ENCODE assay signal across 8 mouse cellular contexts in the genomic region with DNA sequence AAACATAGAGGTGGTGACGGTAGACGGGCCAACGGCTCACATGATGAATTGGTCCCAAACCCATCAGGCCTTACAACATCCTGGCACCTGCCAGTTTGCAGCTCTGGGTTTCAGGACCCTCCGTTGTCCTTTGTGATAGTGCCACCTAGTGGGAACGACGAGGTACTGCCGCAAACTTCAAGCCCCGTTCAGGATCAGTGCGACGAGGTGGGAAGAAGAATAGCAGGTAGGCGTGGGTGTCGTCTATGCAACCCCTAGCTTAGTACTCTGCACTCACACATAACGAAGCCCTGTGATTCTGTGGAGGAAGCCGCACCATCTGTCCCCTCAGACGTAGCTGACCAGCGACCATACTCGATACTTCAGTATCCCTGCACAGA. TPM values are rescaled to one million over a fixed set of nuclear protein-coding genes. Genes with fewer than 3 reads are reported as not detected.
DNase-seq lines count a peak whose midpoint lies in the region; ATAC-seq and TF ChIP-seq lines count a peak whose summit lies in the region.

No protein-coding gene starts in this region.

- H3K4me3 ChIP-seq in cortical plate, adult 2 months (ENCODE audit: insufficient read depth, low read length), result peak overlapping the region; percentile 76
- peak overlapping the region; percentile 73 for H3K4me3 ChIP-seq in hindbrain, postnatal 0 days (ENCODE audit: low read length)
- peak overlapping the region; percentile 96 for H3K4me3 ChIP-seq in left cerebral cortex, adult 2 months
- peak overlapping the region; percentile 90 for H3K4me3 ChIP-seq in macrophage (ENCODE audit: inconsistent target)

- DNase-seq in gastrocnemius, adult 8-10 months (ENCODE audit: low spot score in 2 of 2), result peak; percentile 50 to 59
- DNase-seq in hindbrain, postnatal 0 days (ENCODE audit: low spot score), result peak; percentile 94
- DNase-seq in left cerebral cortex, adult 2 months (ENCODE audit: extremely low spot score in 1 of 2, low spot score in 2 of 2), result peak; percentile 81 to 82
- peak; percentile 78 for DNase-seq in retina, postnatal 7 days (ENCODE audit: low read depth, low spot score)
- DNase-seq in urinary bladder, adult 2 months (ENCODE audit: low spot score), result peak; percentile 51

- no peaks in the 10 kb centered on the region for H3K27me3 ChIP-seq in hindbrain, postnatal 0 days (ENCODE audit: insufficient read depth, low read length)

- H3K79me2 ChIP-seq in macrophage (ENCODE audit: inconsistent target), result peaks cover 57% of the 10 kb centered on the region

- H3K4me2 ChIP-seq in hindbrain, postnatal 0 days (ENCODE audit: low read depth, low read length), result peak overlapping the region; percentile 66

- peak; percentile 96 for TF ChIP-seq CTCF in cortical plate, adult 2 months (IDR thresholded peaks at IDR 0.05; ENCODE audit: extremely low read depth, insufficient read depth, low read length)
- TF ChIP-seq CTCF in hindbrain, postnatal 0 days (IDR thresholded peaks at IDR 0.05; ENCODE audit: low read depth), result peak; percentile 99
- peak; percentile 97 for TF ChIP-seq CTCF in left cerebral cortex, adult 2 months (IDR thresholded peaks at IDR 0.05)

- peaks cover 12% of the 10 kb centered on the region; the same call in 1 of the 2 replicates for H3K36me3 ChIP-seq in hindbrain, postnatal 0 days (ENCODE audit: insufficient read depth, low read length)
- H3K36me3 ChIP-seq in macrophage (ENCODE audit: inconsistent target), result peaks cover 26% of the 10 kb centered on the region

- intact Hi-C loops in left cerebral cortex, adult 2 months (cut with DNase I), result loop anchor here (2.0 to 10.0 kb wide), 5 partner anchors 42 to 314 kb away; a partner anchor contains a TSS

- under 1% methylated on average over 17 of the region's 17 CpGs for WGBS in hindbrain, postnatal 0 days
- WGBS in macrophage (ENCODE audit: missing documents), result under 1% methylated on average over 17 of the region's 17 CpGs

- no peaks in the 10 kb centered on the region for H3K9me3 ChIP-seq in hindbrain, postnatal 0 days (ENCODE audit: low read length)

- ATAC-seq in activated CD4-positive, CD25-positive, alpha-beta regulatory T cell, adult 4 months, result peak; percentile 51
- peak; percentile 61 for ATAC-seq in hindbrain, postnatal 0 days

- H3K4me1 ChIP-seq in cortical plate, adult 2 months (ENCODE audit: control insufficient read depth, insufficient read depth, low read length), result peaks cover 7% of the 10 kb centered on the region
- peaks cover 21% of the 10 kb centered on the region for H3K4me1 ChIP-seq in hindbrain, postnatal 0 days (ENCODE audit: insufficient read depth, low read length)

- peak overlapping the region; percentile 98 for H3K9ac ChIP-seq in hindbrain, postnatal 0 days (replicated peaks; ENCODE audit: low read length)

- peak overlapping the region; percentile 78 for H3K27ac ChIP-seq in cortical plate, adult 2 months (ENCODE audit: insufficient read depth, low read length)
- peak overlapping the region; percentile 96 for H3K27ac ChIP-seq in hindbrain, postnatal 0 days
- peak overlapping the region; percentile 81 for H3K27ac ChIP-seq in left cerebral cortex, adult 2 months
- peak overlapping the region; percentile 86 for H3K27ac ChIP-seq in macrophage

- no peak for TF ChIP-seq POLR2A in cortical plate, adult 2 months (IDR thresholded peaks at IDR 0.05; ENCODE audit: extremely low read depth, insufficient read depth, low read length)

RNA-seq across cellular contexts. Expression of a gene that starts 0.8 kb away (rescaled TPM):
- 10 to 100 TPM; 12.8 to 20.7 TPM for polyA plus RNA-seq in activated CD4-positive, CD25-positive, alpha-beta regulatory T cell, adult 4 months (2017; shearing (Covaris generic))
- 51.7 and 53.2 TPM in 2 replicates for polyA plus RNA-seq in cortical plate, adult 2 months (2012; rRNA removed)
- 10 to 100 TPM; 10.6 to 15.7 (median 12.3) TPM for total RNA-seq in gastrocnemius, adult 8-10 months (2022)
- 50.7 and 53.2 TPM in 2 replicates for total RNA-seq in hindbrain, postnatal 0 days (2014; rRNA removed)
- polyA plus RNA-seq in hindbrain, postnatal 0 days (2015; fragmentation: Nextera tagmentation; extraction: Ambion mirVana), result 9.2 and 9.5 TPM in 2 replicates
- 10 to 100 TPM; 83.9 to 90.7 TPM for total RNA-seq in left cerebral cortex, adult 2 months (2021)
- total RNA-seq in macrophage (2018; cell fraction: chromatin; rRNA removed), result 100 to 1,000 TPM in 10 of 26 experiments, 10 to 100 TPM in 16; 35.4 to 137 (median 77.0) TPM
- total RNA-seq in macrophage (2018; cell fraction: cytosol; rRNA removed), result 100 to 1,000 TPM in 20 of 26 experiments, 10 to 100 TPM in 6; 75.1 to 133 (median 110) TPM
- total RNA-seq in macrophage (2018; cell fraction: nucleus; rRNA removed), result 100 to 1,000 TPM in 7 of 26 experiments, 10 to 100 TPM in 19; 44.7 to 139 (median 80.3) TPM
- polyA plus RNA-seq in macrophage (2018), result 104 to 201 TPM (median 119 TPM) in 3 replicates
- 25.7 and 38.1 TPM in 2 replicates for polyA plus RNA-seq in urinary bladder, adult 2 months (2012; rRNA removed)

RNA-seq across cellular contexts. Expression of a gene that starts 8.1 kb away (rescaled TPM):
- polyA plus RNA-seq in activated CD4-positive, CD25-positive, alpha-beta regulatory T cell, adult 4 months (2017; shearing (Covaris generic)), result 1 to 10 TPM; 1.3 to 1.4 TPM
- 22.6 and 22.9 TPM in 2 replicates for polyA plus RNA-seq in cortical plate, adult 2 months (2012; rRNA removed)
- total RNA-seq in gastrocnemius, adult 8-10 months (2022), result under 1 TPM; 0.09 to 0.27 (median 0.15) TPM
- 40.3 and 45.6 TPM in 2 replicates for total RNA-seq in hindbrain, postnatal 0 days (2014; rRNA removed)
- 16.2 and 16.5 TPM in 2 replicates for polyA plus RNA-seq in hindbrain, postnatal 0 days (2015; fragmentation: Nextera tagmentation; extraction: Ambion mirVana)
- 10 to 100 TPM; 29.0 to 29.3 TPM for total RNA-seq in left cerebral cortex, adult 2 months (2021)
- 1 to 10 TPM in 13 of 26 experiments, under 1 TPM in 13; 0.29 to 1.7 (median 1.00) TPM for total RNA-seq in macrophage (2018; cell fraction: chromatin; rRNA removed)
- under 1 TPM; 0.14 to 0.55 (median 0.27) TPM for total RNA-seq in macrophage (2018; cell fraction: cytosol; rRNA removed)
- total RNA-seq in macrophage (2018; cell fraction: nucleus; rRNA removed), result 1 to 10 TPM in 10 of 26 experiments, under 1 TPM in 16; 0.15 to 1.4 (median 0.89) TPM
- polyA plus RNA-seq in macrophage (2018), result 0.20 to 0.30 TPM (median 0.26 TPM) in 3 replicates
- 1.1 and 1.3 TPM in 2 replicates for polyA plus RNA-seq in urinary bladder, adult 2 months (2012; rRNA removed)

RNA-seq across cellular contexts. Expression of a gene that starts 57.8 kb away (rescaled TPM):
- 10 to 100 TPM; 51.0 to 56.7 TPM for polyA plus RNA-seq in activated CD4-positive, CD25-positive, alpha-beta regulatory T cell, adult 4 months (2017; shearing (Covaris generic))
- 111 and 118 TPM in 2 replicates for polyA plus RNA-seq in cortical plate, adult 2 months (2012; rRNA removed)
- 1 to 10 TPM; 1.4 to 2.2 (median 1.8) TPM for total RNA-seq in gastrocnemius, adult 8-10 months (2022)
- 73.6 and 78.0 TPM in 2 replicates for total RNA-seq in hindbrain, postnatal 0 days (2014; rRNA removed)
- polyA plus RNA-seq in hindbrain, postnatal 0 days (2015; fragmentation: Nextera tagmentation; extraction: Ambion mirVana), result 17.3 and 17.9 TPM in 2 replicates
- total RNA-seq in left cerebral cortex, adult 2 months (2021), result 100 to 1,000 TPM; 140 to 151 TPM
- 100 to 1,000 TPM; 204 to 837 (median 528) TPM for total RNA-seq in macrophage (2018; cell fraction: chromatin; rRNA removed)
- total RNA-seq in macrophage (2018; cell fraction: cytosol; rRNA removed), result 100 to 1,000 TPM in 10 of 26 experiments, 10 to 100 TPM in 16; 44.7 to 165 (median 78.3) TPM
- total RNA-seq in macrophage (2018; cell fraction: nucleus; rRNA removed), result 100 to 1,000 TPM; 151 to 513 (median 289) TPM
- 44.2 to 86.6 TPM (median 45.0 TPM) in 3 replicates for polyA plus RNA-seq in macrophage (2018)
- polyA plus RNA-seq in urinary bladder, adult 2 months (2012; rRNA removed), result 27.4 and 28.8 TPM in 2 replicates

RNA-seq across cellular contexts. Expression of a gene that starts 58.6 kb away (rescaled TPM):
- 10 to 100 TPM in 1 of 2 experiments, 1 to 10 TPM in 1; 8.7 to 10.2 TPM for polyA plus RNA-seq in activated CD4-positive, CD25-positive, alpha-beta regulatory T cell, adult 4 months (2017; shearing (Covaris generic))
- polyA plus RNA-seq in cortical plate, adult 2 months (2012; rRNA removed), result 2.2 TPM in 2 replicates
- total RNA-seq in gastrocnemius, adult 8-10 months (2022), result 1 to 10 TPM; 2.8 to 3.8 (median 3.3) TPM
- 1.9 and 2.8 TPM in 2 replicates for total RNA-seq in hindbrain, postnatal 0 days (2014; rRNA removed)
- 0.98 and 1.1 TPM in 2 replicates for polyA plus RNA-seq in hindbrain, postnatal 0 days (2015; fragmentation: Nextera tagmentation; extraction: Ambion mirVana)
- 1 to 10 TPM; 3.1 to 3.7 TPM for total RNA-seq in left cerebral cortex, adult 2 months (2021)
- total RNA-seq in macrophage (2018; cell fraction: chromatin; rRNA removed), result not detected
- under 1 TPM in 8 of 26 experiments, not detected in 18; 0.03 to 0.05 (median 0.05) TPM for total RNA-seq in macrophage (2018; cell fraction: cytosol; rRNA removed)
- total RNA-seq in macrophage (2018; cell fraction: nucleus; rRNA removed), result not detected
- not detected in 3 replicates for polyA plus RNA-seq in macrophage (2018)
- polyA plus RNA-seq in urinary bladder, adult 2 months (2012; rRNA removed), result 3.4 and 5.3 TPM in 2 replicates

Comparison
In these comparisons a context has a peak if more than half of its experiments do, and no peak if none do; other contexts are left out.
1. Peak in every context shown above with its lines: DNase-seq, ATAC-seq, H3K4me3 ChIP-seq and H3K27ac ChIP-seq.